Mouse (Mus musculus) mouse trophoblast stem cell (cell line): Measurements from ENCODE around the gene Bod1l.

ENCODE experiments used
- in situ Hi-C, 2 experiments: fragments of 300-500 bp; cut with MseI, MboI; formaldehyde crosslinking; loops; 2 replicates in 1 of 2; 3 replicates in 1 of 2; pipeline ENCODE4 v1.15.1; 2025

Gene Bod1l

GRCm38 (mm10) chr5:41760831-41761508 lies 83.1 kb downstream of the Bod1l start:
- in situ Hi-C loops = loop anchor here (10.0 kb wide), 1 partner anchor 636 kb away; no protein-coding TSS in a partner anchor

- in situ Hi-C loops = loop anchor here (10.0 kb wide), 1 partner anchor 635 kb away; no protein-coding TSS in a partner anchor
These were observed 84.0 kb downstream of the Bod1l start for GRCm38 (mm10) chr5:41760071-41760470.

GRCm38 (mm10) chr5:41758671-41759639 lies 85.2 kb downstream of the Bod1l start:
- in situ Hi-C loops = no loop called here

- in situ Hi-C loops = no loop called here
These were observed 86.8 kb downstream of the Bod1l start for GRCm38 (mm10) chr5:41757338-41757737.

GRCm38 (mm10) chr5:41756396-41756795 lies 87.7 kb downstream of the Bod1l start:
- in situ Hi-C loops = no loop called here

- in situ Hi-C loops = no loop called here
These were observed 88.6 kb downstream of the Bod1l start for GRCm38 (mm10) chr5:41755373-41755960.

- in situ Hi-C loops = no loop called here
These were observed 89.3 kb downstream of the Bod1l start for GRCm38 (mm10) chr5:41754836-41755235.

GRCm38 (mm10) chr5:41754226-41754775 lies 89.8 kb downstream of the Bod1l start:
- in situ Hi-C loops = no loop called here

- in situ Hi-C loops = no loop called here
These were observed 91.4 kb downstream of the Bod1l start for GRCm38 (mm10) chr5:41752721-41753120.

- in situ Hi-C loops = no loop called here
These were observed 99.0 kb downstream of the Bod1l start for GRCm38 (mm10) chr5:41744898-41745780.

GRCm38 (mm10) chr5:41744234-41744633 lies 99.9 kb downstream of the Bod1l start:
- in situ Hi-C loops = no loop called here

- in situ Hi-C loops = no loop called here
These were observed 105.3 kb downstream of the Bod1l start for GRCm38 (mm10) chr5:41738817-41739216.
